Mouse (Mus musculus): ENCODE results near the gene Serinc4. TPM values are rescaled to one million over a fixed set of nuclear protein-coding genes. Genes with fewer than 3 reads are reported as not detected.

The Serinc4 gene
- polyA plus RNA-seq, 1 experiment from 2014 or later: 0.79 TPM

DNA sequence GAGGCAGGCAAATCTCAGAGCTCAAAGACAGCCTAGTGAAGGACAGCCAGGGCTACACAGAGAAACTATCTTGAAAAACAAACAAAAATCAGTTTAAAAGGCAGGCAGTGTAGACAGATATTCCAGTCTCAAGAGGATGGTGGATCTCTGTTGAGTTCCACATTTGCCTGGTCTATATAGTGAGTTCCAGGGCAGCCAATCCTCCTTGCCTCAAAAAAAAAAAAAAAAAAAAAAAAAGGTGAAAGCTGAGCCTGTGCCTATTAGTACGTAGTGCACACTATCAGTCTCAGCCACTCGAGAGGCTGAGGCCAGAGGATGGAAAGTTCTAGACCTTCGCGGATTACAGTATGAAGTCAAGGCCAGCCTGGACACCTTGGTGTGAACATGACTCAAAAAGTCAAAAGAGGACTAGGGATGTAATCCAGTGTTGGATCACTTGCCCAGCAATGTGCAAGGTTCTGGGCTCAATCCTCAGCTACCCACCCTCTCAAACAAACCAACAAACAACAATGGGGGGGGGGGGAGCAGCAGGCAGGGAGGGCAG lies 43.7 kb downstream of the Serinc4 start:
- 0 out of 2 replicates have a peak, but pooled peaks cover 3% of the 10 kb centered on the region for H3K36me3 ChIP-seq (replicated peaks; ENCODE audit: control insufficient read depth, insufficient read depth, low read depth, low read length)
- H3K4me2 ChIP-seq (ENCODE audit: low read depth, low read length): peak overlapping the region; percentile 61
- H3K9me3 ChIP-seq (replicated peaks; ENCODE audit: control insufficient read depth, low read length): no peaks in the 10 kb centered on the region
- H3K27ac ChIP-seq (replicated peaks; ENCODE audit: low read depth, low read length): peak overlapping the region; percentile 97
- H3K9ac ChIP-seq (replicated peaks; ENCODE audit: low read length): peak overlapping the region; percentile 63
- peak overlapping the region; percentile 99 for H3K4me3 ChIP-seq (ENCODE audit: low read depth, low read length)
- H3K27me3 ChIP-seq (ENCODE audit: control insufficient read depth, insufficient read depth, low read length): no peaks in the 10 kb centered on the region
- ATAC-seq (replicated peaks; ENCODE audit: insufficient number of reproducible peaks, low FRiP score, low TSS enrichment, low read depth) (peak; percentile 5; the same call in 1 of the 2 replicates), DNase-seq (ENCODE audit: low spot score) (no peak)
- H3K4me1 ChIP-seq (ENCODE audit: control insufficient read depth, insufficient read depth, low read length): no peaks in the 10 kb centered on the region
- WGBS: 18% methylated on average over 4 of the region's 4 CpGs

DNA sequence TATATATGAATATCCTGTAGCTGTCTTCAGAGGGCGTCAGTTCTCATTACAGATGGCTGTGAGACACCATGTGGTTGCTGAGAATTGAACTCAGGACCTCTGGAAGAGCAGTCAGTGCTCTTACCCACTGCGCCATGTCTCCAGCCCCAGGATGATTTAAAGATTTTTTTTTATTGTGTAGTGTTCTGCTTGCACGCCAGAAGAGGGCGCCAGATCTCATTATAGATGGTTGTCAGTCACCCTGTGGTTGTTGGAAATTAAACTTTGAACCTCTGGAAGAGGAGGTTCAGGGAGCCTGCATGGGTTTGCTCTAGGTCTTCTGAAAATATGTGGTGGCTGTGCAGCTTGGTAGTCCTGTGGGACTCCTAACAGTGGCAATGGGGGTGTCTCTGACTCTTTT lies 48.4 kb downstream of the Serinc4 start:
- H3K4me2 ChIP-seq (ENCODE audit: low read depth, low read length): no peak overlapping the region
- no peak overlapping the region for H3K27ac ChIP-seq (replicated peaks; ENCODE audit: low read depth, low read length)
- H3K27me3 ChIP-seq (ENCODE audit: control insufficient read depth, insufficient read depth, low read length): no peaks in the 10 kb centered on the region
- no peak overlapping the region for H3K4me3 ChIP-seq (ENCODE audit: low read depth, low read length)
- H3K9ac ChIP-seq (replicated peaks; ENCODE audit: low read length): no peak overlapping the region
- peak; percentile 27 for DNase-seq (ENCODE audit: low spot score)
- no peaks in the 10 kb centered on the region for H3K36me3 ChIP-seq (replicated peaks; ENCODE audit: control insufficient read depth, insufficient read depth, low read depth, low read length)
- H3K4me1 ChIP-seq (ENCODE audit: control insufficient read depth, insufficient read depth, low read length): no peaks in the 10 kb centered on the region
- no peak for ATAC-seq (replicated peaks; ENCODE audit: insufficient number of reproducible peaks, low FRiP score, low TSS enrichment, low read depth)
- WGBS: 28% methylated on average over 4 of the region's 4 CpGs
- H3K9me3 ChIP-seq (replicated peaks; ENCODE audit: control insufficient read depth, low read length): no peaks in the 10 kb centered on the region

DNA sequence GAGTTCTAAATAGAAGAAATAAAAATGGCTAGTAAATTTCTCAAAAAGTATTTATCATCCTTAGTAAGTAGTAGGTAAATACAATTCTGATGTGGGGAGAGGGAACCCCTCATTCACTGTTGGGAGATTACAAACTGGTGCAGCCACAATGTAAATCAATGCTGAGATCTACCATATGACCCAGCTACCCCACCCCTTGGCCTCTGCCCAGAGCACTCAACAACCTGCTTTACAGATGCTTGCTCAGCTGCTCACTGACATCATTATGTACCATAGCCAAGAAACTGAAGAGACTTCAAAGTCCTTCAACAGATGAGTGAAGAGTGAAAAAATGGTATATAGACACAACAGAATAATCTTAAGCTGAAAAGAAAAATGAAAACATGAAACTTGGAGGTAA lies 53.3 kb downstream of the Serinc4 start:
- H3K9ac ChIP-seq (replicated peaks; ENCODE audit: low read length): no peak overlapping the region
- H3K36me3 ChIP-seq (replicated peaks; ENCODE audit: control insufficient read depth, insufficient read depth, low read depth, low read length): no peaks in the 10 kb centered on the region
- no peaks in the 10 kb centered on the region for H3K9me3 ChIP-seq (replicated peaks; ENCODE audit: control insufficient read depth, low read length)
- ATAC-seq (replicated peaks; ENCODE audit: insufficient number of reproducible peaks, low FRiP score, low TSS enrichment, low read depth) (no peak), DNase-seq (ENCODE audit: low spot score) (no peak)
- H3K27ac ChIP-seq (replicated peaks; ENCODE audit: low read depth, low read length): no peak overlapping the region
- no peaks in the 10 kb centered on the region for H3K27me3 ChIP-seq (ENCODE audit: control insufficient read depth, insufficient read depth, low read length)
- no peak overlapping the region for H3K4me3 ChIP-seq (ENCODE audit: low read depth, low read length)
- H3K4me1 ChIP-seq (ENCODE audit: control insufficient read depth, insufficient read depth, low read length): no peaks in the 10 kb centered on the region
- no peak overlapping the region for H3K4me2 ChIP-seq (ENCODE audit: low read depth, low read length)

DNA sequence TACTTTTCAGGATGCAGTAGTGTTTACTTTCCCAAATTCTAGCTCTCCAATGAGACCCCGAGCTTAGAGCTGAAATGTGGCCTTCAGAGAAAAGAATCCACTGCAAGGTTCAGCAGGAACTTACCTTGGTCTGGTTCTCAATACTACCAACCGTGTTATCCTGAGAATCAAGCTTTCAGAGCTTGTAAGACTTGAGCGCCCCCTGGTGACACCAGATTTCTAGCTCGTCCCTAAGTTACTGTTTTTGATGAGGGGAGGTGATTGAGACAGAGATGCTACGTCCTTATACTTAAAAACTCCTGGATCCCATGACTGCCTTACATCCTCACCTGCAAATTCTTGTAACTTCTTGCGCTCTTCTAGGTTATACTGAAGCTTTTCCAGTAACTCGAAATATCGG lies 60.0 kb downstream of the Serinc4 start:
- H3K36me3 ChIP-seq (replicated peaks; ENCODE audit: control insufficient read depth, insufficient read depth, low read depth, low read length): no peaks in the 10 kb centered on the region
- H3K4me2 ChIP-seq (ENCODE audit: low read depth, low read length): no peak overlapping the region
- no peaks in the 10 kb centered on the region for H3K9me3 ChIP-seq (replicated peaks; ENCODE audit: control insufficient read depth, low read length)
- H3K27ac ChIP-seq (replicated peaks; ENCODE audit: low read depth, low read length): no peak overlapping the region
- H3K4me1 ChIP-seq (ENCODE audit: control insufficient read depth, insufficient read depth, low read length): no peaks in the 10 kb centered on the region
- ATAC-seq (replicated peaks; ENCODE audit: insufficient number of reproducible peaks, low FRiP score, low TSS enrichment, low read depth) (no peak), DNase-seq (ENCODE audit: low spot score) (peak; percentile 95)
- no peak overlapping the region for H3K4me3 ChIP-seq (ENCODE audit: low read depth, low read length)
- H3K27me3 ChIP-seq (ENCODE audit: control insufficient read depth, insufficient read depth, low read length): no peaks in the 10 kb centered on the region
- H3K9ac ChIP-seq (replicated peaks; ENCODE audit: low read length): no peak overlapping the region
- 13% methylated on average over 8 of the region's 8 CpGs for WGBS

Small RNA genes within 50 kb of the gene (microRNA-seq; reads per million reads assigned to microRNA genes)
- gene Gm22953 (ENCODE audit: borderline number of aligned reads): not detected

Other genes with a start within 250 kb of the Serinc4 start
- gene Trp53bp1, start 185.4 kb downstream of the Serinc4 start, polyA plus RNA-seq (2014; fragmentation: Nextera tagmentation; extraction: Ambion mirVana): 84.7 and 88.7 TPM in 2 replicates
- 4.0 and 4.8 TPM in 2 replicates for gene Map1a, start 167.2 kb downstream of the Serinc4 start, polyA plus RNA-seq (2014; fragmentation: Nextera tagmentation; extraction: Ambion mirVana)
- gene Ppip5k1, start 101.4 kb downstream of the Serinc4 start, polyA plus RNA-seq (2014; fragmentation: Nextera tagmentation; extraction: Ambion mirVana): 6.9 and 8.3 TPM in 2 replicates
- 9.7 and 12.6 TPM in 2 replicates for gene Ckmt1, start 99.1 kb downstream of the Serinc4 start, polyA plus RNA-seq (2014; fragmentation: Nextera tagmentation; extraction: Ambion mirVana)
- gene Strc, start 69.6 kb downstream of the Serinc4 start, polyA plus RNA-seq (2014; fragmentation: Nextera tagmentation; extraction: Ambion mirVana): not detected in 2 replicates
- 589 and 609 TPM in 2 replicates for gene Pdia3, start 43.0 kb downstream of the Serinc4 start, polyA plus RNA-seq (2014; fragmentation: Nextera tagmentation; extraction: Ambion mirVana)
- gene Catsper2, start 43.0 kb downstream of the Serinc4 start, polyA plus RNA-seq (2014; fragmentation: Nextera tagmentation; extraction: Ambion mirVana): 1.8 and 2.0 TPM in 2 replicates
- gene Ell3, start 12.5 kb downstream of the Serinc4 start, polyA plus RNA-seq (2014; fragmentation: Nextera tagmentation; extraction: Ambion mirVana): 9.5 and 15.2 TPM in 2 replicates
- gene Serf2, start 7.6 kb downstream of the Serinc4 start, polyA plus RNA-seq (2014; fragmentation: Nextera tagmentation; extraction: Ambion mirVana): 475 and 478 TPM in 2 replicates
- 128 and 157 TPM in 2 replicates for gene Hypk, start 3.5 kb downstream of the Serinc4 start, polyA plus RNA-seq (2014; fragmentation: Nextera tagmentation; extraction: Ambion mirVana)
- gene Mfap1b, start 17.3 kb upstream of the Serinc4 start, polyA plus RNA-seq (2014; fragmentation: Nextera tagmentation; extraction: Ambion mirVana): 68.2 and 74.6 TPM in 2 replicates
- gene Mfap1a, start 49.9 kb upstream of the Serinc4 start, polyA plus RNA-seq (2014; fragmentation: Nextera tagmentation; extraction: Ambion mirVana): 27.8 and 29.9 TPM in 2 replicates
- 10.1 and 10.2 TPM in 2 replicates for gene Wdr76, start 49.9 kb upstream of the Serinc4 start, polyA plus RNA-seq (2014; fragmentation: Nextera tagmentation; extraction: Ambion mirVana)

Data from embryonic facial prominence, embryonic 11.5 days (tissue).